Mouse (Mus musculus): ENCODE data around the gene Gyg.
"Not testable (repeated sequence)": the region's sequence is repeated elsewhere in the genome, so short reads cannot be mapped to it uniquely, and the experiment has no call there.

The Gyg gene

DNA sequence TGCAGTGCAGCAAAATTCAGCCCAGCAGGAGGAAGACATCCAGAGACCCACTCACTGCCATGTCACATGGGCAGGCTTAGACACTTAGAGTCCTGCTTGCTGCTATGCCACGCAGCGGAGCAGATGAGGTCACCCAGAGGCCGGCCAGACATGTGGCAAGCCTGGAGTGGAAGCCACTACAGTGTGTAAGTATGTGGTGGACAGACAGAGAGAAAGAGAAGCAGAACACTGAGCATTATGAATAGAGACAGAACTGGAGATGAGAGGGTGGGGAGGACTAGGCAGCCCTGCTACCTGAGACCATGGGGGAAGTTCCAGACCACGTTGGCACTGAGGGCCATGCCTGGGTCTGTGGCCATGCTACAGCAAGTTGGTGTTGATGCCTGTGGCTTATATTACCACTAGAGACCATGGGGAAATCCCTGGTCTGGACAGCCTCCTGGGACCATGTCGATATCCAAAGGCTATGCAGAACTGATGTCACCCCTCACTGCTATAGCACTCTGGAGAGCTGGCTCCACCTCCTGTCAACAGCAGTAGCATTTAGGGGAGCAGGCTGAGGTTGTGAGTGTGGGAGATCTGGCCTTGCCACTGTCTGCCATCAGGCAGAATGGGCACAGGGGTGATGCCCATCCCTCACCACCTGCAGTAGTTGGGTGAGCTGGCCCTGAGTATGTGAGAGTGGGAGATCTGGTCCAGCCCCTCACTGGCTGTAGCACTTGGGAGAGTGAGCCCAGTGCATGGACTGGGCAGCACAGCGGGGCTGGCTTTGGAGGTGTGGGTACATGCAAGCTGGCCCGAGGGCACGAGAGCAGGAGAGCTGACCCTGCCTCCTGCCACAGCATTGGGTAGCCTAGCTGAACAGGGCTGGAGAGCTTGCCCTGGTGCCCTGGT, 24.4 kb downstream of the Gyg start:
- no peak for DNase-seq (ENCODE audit: low read depth, low spot score)

- no peak for DNase-seq (ENCODE audit: low read depth, low spot score)
Observed at GRCm38 (mm10) chr3:20129491-20129890, 25.6 kb downstream of the Gyg start.

GRCm38 (mm10) chr3:20127047-20127595, 28.0 kb downstream of the Gyg start:
- peak; percentile 60 for DNase-seq (ENCODE audit: low read depth, low spot score)

DNA sequence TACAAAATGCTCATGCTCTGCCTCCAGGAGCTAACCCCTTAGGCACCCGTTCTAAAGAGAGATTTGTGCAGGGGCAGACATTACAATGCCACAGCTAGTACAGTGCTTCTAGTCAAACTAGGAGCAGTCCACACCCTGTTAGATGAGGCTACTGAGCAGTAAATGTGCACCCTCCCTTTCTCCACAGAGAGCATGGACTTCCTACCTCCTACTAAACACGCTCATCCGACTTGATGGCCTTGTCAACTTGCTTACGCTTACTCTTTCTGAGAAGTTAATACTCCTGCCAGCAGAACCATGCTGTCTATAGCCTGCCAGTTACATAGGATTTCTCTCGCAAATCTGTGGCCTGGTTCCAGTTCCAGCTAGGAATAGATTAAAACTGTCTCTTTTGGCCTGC, 29.5 kb downstream of the Gyg start:
- DNase-seq (ENCODE audit: low read depth, low spot score), result no peak

- not testable (repeated sequence) for DNase-seq (ENCODE audit: low read depth, low spot score)
Observed at GRCm38 (mm10) chr3:20121582-20121981, 33.5 kb downstream of the Gyg start.

DNA sequence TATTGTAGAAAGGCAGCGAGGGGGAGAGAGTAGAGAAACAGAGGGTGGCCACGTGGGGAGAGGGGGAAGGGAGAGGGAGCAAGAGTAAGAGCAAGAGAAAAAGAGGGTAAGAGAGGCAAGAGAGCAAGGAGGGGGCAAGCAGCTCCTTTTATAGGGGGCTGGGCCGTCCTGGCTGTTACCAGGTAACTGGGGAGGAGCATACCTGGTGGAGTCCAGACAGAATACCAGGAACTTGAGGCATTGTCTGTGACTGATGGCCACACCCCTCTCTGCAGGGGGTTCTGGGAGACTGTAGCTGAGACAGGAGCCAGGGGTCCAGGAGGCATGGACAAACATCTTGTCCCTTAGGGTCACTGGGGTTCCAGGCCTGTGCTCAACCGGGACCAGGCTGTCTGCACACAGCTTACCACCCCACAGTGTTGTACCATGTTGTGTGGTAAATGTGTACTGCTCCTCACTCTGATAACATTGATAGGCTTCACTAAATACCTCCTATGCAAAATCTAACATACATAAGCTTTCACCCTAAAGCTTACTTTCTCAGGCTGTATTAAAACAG, 35.4 kb downstream of the Gyg start:
- peak; percentile 86 for DNase-seq (ENCODE audit: low read depth, low spot score)

GRCm38 (mm10) chr3:20119044-20119591, 36.0 kb downstream of the Gyg start:
- no peak for DNase-seq (ENCODE audit: low read depth, low spot score)

DNA sequence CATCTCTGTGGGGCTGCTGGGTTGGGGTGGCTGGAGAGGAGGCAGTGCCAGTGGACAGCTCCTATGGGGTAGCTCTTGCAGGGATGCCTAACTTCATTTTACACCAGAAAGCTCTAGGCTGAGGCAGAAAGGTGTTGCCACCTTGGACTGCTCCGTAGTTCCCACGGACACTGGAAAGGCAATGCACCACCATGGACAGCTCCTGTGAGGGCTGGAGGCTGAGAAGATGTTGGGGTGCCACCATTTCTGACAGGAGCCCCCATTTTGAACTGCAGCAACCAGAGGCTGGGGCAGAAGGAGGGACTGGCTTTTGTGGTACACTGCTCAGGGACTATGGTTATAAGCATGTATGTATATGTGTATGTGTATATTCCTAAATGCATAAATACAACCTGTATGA, 43.2 kb downstream of the Gyg start:
- no peak for DNase-seq (ENCODE audit: low read depth, low spot score)

DNA sequence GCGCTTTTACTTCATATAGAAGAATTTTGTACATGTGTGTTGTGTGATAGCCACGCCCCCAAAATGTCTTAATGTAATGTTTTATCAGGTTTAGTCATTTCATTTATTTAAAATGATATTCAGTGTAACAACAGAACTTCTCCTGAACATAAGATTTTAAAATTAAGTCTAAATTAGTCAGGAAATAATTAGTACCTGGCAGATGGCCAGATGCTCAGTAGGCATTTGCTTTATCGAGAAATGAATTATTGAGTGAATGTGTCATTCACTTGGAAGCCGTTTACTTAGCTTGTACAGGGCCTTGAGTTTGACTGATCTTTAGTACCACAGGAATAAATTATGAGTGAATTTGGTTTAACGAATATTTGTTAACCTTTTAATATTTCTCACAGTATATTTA, 46.2 kb downstream of the Gyg start:
- no peak for DNase-seq (ENCODE audit: low read depth, low spot score)

DNA sequence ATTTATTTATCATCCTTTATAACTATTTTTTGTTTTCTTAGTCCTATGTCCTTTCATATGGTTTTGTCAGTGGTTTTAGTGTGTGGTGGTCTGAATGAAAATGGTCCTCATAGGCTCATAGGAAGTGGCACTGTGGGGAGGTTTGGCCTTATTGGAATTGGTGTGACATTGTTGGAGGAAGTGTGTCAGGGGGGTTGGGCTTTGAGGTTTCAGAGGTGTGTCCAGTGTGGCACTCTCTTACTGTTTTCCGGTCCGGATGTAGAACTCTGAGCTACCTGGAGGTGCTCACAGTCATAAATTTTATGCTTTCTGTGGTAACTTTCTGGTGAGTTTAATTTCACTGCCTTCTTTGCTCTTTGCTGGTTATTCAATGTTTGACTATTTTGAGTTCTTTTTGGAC, 50.3 kb downstream of the Gyg start:
- DNase-seq (ENCODE audit: low read depth, low spot score), result no peak

- DNase-seq (ENCODE audit: low read depth, low spot score), result no peak
Observed at GRCm38 (mm10) chr3:20104318-20104717, 50.8 kb downstream of the Gyg start.

DNA sequence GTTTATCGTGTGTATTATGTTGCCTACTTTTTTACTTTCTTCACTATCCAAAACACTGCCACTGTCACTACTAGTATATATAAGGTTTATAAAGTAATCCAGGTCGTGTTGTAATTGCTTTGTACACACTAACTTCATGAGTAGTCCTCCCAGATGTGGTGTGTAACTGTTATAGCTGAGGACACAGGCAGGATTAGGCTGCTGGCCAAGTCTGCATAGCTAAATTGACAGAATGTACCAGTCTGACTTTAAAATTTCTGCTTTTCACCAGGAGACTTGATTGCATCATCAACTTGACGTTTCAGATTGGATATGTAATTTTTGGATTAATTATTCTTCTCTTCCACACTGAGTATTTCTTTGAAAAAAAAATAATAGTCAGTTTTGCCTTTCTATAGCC, 51.3 kb downstream of the Gyg start:
- DNase-seq (ENCODE audit: low read depth, low spot score), result no peak

DNA sequence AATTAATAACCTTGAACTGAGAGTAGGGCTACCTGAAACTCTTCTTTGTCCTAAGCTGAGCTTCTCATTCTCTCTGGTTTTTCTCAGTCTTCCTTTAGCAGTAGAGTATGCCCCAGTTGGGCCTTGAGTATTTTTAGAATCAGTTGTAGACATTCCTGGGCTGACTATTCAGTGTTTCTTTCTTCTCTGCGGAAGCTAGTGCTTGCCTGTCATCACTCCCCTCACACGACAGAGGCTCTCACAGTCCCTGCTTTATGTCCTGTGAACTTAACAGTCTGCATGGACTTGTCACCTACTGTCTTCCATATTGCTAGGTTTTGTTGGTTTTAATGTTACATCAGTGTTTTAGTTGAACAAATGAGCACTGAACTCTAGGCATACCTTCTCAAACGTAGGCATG, 73.0 kb downstream of the Gyg start:
- DNase-seq (ENCODE audit: low read depth, low spot score), result no peak

GRCm38 (mm10) chr3:20076145-20077053, 78.7 kb downstream of the Gyg start:
- DNase-seq (ENCODE audit: low read depth, low spot score), result peak; percentile 9

Measured in ES-CJ7 (cell line).